Mouse (Mus musculus): ENCODE data around the gene Krt17.
"Not testable (repeated sequence)": the region's sequence is repeated elsewhere in the genome, so short reads cannot be mapped to it uniquely, and the experiment has no call there.

The Krt17 gene

DNA sequence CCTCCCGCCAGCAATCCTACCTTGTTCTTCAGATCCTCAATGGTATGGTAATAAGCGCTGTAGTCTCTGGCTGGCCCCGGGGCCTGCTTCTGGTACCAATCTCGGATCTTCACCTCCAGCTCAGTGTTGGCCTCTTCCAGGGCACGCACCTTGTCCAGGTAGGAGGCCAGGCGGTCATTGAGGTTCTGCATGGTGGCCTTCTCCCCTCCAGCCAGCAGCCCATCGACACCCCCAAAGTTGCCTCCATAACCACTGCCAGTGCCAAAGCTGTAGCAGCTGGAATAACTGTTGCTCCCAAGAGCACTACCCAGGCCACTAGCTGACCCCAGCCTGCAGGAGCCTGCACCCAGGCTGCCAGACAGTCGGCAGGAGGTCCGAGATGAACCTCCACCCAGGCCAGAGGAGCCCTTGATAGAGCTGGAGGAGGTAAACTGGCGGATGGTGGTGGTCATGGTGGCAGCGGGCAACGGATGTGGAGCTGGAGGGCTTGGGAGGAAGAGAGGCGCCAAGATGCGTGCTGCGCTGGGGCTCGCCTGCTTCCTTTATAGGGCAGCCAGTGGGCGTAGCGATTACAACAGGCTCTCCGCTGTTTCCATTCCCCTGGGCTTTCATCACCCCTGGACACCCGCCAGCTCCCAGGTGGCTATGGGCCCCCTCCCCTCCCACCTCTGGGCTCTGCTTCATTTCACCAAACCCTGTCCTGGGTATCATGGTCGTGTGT lies at the start of gene Krt17:
Gene Krt17, minus strand, starts transcription at position 516 of the 721 bp plus-strand sequence.
- no peak for DNase-seq

DNA sequence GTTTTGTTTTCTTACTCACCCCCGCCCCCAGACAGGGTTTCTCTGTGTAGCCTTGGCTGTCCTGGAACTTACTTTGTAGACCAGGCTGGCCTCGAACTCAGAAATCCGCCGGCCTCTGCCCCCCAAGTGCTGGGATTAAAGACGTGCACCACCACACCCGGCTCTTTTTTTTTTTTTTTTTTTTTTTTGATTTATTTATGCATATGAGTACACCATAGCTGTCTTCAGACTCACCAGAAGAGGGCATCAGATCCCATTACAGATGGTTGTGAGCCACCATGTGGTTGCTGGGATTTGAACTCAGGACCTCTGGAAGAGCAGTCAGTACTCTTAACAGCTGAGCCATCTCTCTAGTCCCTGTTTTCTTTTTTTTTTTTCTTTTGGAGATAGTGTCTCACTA lies 47.8 kb upstream of the Krt17 start:
- not testable (repeated sequence) for DNase-seq

DNA sequence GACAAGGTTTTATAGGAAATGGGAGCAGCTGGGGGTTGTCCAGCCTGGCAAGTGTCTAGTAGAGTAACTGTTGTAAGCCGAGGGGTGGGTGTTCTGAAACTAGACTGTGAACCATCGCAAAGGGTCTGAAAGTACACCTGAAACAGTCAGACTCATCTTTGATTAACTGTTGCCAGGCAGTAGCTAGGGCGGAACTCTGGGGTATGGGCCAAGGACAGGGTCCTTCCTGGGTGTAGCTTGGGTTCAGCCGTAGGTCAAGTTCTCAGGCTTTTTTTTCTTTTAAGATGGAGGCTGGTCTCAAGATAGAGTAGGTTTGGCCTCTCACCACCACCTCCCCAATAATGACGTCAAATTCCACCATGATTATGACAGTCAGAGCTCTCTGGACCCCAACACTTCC lies 47.1 kb upstream of the Krt17 start:
- DNase-seq: no peak

DNA sequence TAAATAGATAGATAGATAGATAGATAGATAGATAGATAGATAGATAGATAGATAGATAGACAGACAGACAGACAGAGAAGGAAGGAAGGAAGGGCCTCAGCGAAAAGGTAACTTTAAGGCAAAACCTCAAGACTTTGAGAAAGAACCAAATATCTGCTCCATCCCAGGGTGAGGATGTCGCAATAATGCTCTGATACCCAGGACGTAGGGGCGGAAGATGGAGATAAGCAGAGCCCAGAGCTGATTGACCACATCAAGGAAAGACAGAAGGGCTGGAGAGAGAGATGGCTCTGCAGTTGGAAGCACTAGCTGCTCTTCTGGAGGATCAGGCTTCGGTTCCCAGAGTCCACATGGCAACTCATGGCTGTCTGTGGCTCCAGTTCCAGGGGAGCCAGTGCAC lies 40.5 kb upstream of the Krt17 start:
- no peak for DNase-seq

DNA sequence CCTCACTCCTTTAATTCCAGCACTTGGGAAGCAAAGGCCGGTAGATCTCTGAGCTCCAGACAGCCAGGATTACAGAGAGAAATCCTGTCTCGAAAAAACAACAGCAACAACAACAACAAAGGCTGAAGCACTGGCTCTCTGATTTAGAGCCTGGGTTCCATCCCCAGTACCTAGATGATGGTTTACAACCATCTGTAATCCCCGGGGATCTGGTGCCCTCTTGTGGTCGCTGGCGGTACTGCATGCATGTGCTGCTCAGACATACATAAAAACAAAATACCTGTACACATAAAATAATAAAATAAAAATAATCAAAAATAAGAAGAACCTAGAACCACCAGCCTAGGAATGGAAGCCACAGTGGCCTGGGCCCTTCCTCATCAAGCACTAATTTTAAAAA lies 39.5 kb upstream of the Krt17 start:
- peak; percentile 53 for DNase-seq

DNA sequence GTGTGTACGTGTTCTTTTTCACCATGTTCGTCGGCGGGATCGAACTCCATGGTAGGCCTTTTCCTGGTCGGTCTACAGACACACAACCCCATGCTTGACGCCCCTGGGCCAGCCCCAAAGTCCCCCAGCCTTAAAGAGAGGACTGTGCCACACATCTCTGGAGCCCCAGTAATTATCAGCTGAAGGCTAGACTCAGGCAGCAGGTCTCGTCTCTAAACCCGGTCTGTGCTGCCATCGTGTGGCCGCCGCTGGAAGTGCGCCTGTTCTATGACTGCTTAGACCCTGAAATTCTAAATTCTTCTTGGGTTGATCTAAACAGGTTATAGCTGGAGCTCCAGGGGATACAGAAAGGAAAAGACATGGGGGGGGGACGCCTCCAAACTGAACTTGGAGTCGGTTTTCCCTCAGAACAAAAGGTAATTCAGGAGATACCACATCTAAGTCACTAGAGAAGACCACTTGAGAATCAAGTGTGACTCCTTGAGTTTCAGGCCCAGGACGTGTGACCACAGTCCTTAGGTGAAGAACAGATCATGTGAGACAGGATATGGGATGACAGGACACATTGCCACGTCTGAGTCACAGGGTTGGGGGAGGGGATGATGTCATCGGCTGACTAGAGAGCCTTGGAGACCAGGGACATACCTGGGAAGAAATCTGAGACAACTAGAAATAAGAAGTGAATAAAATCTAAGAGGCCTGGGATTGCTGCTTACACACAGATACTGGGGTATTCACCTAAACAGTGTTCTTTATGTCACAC lies 37.6 kb upstream of the Krt17 start:
- peak; percentile 71 for DNase-seq

DNA sequence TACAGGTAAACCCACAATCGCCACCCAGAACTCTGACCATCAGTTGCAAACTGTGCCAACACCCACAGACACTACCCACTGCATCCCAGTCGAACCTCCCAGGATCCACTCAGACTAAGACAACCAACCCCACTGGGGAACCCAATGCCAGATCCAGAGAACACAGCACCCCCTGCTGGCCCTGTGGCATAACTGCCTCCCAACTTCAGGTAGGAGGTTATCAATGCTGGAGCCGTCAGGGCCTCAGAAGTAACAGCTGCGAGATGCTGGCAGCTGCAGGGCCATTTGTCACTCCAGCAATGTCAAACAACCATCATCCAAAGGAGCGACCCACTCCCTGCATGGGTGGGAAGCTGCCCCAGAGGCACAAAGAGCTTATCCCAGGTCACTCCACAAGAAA lies 37.0 kb upstream of the Krt17 start:
- DNase-seq: no peak

DNA sequence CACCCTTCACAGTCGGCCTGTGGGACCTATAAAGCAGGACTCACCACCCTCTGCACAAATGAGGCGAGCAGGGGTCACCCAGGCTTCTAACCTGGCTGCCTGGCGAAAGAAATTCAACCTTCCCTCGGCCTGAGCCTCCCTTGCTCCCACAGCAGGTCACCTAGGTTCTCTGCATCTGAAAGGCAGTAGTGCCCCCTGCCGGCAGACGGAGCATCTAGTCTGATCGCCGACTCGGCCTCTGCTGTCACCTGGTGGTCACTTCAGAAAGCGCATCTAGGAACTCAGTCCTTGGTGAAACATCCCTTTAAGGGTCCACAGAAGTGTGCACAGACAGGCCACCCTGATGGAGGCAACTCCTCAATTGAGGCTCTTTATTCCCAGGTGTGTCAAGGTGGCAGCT lies 34.5 kb upstream of the Krt17 start:
- DNase-seq: peak; percentile 55

DNA sequence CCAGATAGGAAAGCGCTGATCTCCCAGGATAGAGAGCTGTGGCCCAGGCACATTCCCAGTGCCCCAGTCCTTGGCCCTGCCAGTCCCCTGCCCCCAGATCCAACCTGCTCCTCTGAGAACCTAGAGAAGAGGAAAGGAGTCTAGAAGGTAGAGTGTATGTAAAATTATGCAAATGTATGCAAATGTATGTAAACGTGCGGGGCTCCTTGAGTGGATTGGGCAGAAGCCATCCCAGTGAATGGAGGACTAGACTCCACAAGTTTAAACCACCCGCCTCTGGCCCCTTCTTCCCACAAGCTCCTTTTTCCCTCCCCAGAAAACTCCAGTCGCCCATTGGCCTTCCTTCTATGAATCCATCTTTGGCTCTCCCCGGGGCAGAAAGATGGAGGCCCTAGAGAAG lies 32.1 kb upstream of the Krt17 start:
- no peak for DNase-seq

DNA sequence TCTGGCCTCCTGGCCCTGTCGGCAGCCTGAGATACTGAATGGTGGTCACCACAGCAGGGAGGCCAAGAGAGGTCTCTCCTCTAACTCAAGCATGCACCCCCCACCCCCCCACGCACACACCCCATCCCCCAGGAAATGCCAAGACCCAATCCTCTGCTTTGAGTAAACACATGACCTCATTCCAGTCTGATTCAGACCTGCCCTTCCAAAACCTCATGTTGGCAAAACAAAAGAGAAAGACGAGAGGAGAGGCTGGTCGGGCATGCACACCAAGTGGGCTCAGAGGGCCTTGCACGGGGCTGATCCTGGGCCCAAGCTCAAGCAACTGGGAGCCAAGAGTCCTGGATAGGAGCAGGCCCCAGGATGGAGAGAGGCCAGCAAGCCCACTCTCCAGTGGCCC lies 29.4 kb upstream of the Krt17 start:
- no peak for DNase-seq

DNA sequence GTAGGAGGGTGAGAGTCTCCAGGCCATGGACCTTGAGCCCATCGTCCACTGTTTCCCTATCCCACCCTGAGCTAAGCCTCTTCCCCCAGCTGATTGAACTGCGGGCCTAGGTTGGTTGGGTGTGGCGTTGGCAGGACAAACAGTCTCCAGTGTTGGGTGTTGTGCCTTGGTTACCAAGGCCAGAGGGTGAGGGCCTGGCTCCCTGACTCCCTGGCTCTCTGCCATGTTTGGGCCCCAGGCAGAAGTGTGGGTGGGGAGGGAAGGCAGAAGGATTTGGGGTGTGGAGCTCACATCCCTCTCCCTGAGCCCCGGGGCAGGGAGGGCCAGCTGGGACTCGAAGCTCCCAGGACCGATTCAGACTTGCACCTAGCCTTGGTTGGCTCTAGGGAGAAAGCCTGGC lies 28.1 kb upstream of the Krt17 start:
- DNase-seq: no peak

DNA sequence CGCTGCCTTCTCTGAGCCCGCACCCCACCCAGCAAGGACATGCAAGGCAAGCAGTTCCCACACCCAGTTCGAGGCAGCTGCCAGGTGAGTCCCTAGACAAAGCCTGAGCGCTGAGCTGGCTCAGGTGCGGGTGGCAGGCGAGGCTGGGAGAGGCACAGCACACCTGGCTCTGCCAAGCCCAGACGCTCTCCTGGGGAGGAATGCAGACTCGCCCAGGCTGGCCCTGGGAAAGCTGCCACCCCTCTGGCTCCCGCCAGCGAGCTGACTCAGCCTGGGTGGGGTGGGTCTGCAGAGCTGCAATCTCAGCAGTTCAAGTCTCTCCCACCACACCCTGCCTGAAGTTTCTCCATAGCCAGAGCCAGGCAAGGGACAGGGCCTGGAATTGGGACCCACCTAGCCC lies 26.2 kb upstream of the Krt17 start:
- DNase-seq: no peak

DNA sequence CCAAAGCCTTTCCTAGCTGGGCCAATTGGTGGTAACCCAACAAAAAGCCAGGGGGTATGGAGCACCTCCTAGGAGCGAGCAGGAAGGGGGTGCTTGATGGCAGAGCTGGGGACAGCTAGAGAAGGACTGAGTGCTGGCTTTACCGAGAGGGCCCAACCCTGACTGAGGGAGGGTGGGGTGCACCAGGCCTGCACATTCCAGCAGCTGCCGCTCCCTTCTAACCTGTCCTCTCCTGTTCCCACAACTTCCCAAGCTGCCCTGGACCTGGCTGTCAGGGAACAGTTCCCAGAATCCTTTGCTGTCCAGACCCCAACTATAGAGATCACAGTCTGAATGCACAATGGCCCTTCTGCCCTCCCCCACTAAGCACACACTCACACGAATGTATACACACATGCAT lies 24.2 kb upstream of the Krt17 start:
- no peak for DNase-seq

DNA sequence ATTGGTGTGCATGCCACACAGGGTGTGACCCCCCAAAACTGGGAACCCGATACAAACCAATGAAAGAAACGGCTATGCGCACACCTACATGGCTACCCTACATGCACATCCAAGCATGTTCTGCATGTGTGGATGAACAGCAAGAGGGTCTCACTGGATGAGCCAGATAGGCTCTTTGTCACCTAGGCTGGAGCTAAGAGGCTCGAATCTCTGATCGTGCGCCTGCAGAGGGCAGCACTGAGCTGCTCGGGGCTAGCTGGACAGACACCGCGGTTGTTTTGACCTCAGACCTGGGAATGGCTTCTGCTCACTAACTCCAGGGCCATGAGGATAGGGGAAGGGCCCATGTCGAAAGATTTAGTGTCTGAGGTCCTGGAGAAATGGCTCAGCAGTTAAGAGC lies 21.7 kb upstream of the Krt17 start:
- peak; percentile 45 for DNase-seq

DNA sequence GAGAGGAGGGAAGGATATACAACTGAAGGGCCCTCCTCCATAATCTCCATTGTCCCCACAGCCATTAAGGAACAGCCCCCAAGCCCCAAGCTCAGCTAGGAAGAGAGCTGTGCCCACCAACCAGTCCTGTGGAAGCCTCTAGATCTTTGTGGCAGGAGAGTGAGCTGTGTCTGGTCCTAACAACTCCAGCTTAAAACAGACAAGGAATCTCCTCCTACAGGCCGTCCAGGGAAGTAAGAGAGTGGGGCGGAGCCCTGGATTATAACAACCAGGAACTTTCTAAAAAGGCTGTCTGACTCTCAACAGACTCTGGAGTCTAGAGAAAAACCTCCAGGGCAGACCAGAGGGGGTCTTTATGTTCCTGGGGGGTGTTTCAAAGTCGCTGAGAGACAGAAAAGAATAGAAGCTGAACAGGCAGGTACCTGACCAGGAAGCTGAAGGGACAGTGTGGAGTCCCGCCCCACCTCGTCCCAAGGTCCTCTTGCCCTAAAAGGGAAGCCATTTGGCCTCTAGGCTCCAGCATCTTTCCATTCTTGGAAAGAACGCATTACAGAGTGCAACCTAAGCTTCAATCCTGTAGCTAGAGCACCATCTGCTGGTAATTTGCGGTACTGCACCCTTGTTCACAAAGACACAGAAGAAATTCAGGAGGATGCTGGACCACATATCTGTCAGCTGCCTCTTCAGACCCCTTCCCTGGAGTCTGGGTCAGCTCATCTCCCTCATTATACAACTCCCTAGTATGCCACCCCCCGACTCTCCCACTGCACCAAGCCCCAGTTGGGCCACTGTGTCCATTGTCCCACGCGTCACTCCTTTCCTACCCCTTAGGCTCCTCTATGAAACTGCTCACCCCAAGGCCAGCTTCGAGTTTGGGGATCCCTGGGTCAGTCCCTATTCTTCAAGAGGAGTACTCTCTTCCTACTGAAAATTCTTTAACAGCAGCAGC lies 21.0 kb upstream of the Krt17 start:
- peak; percentile 68 for DNase-seq

DNA sequence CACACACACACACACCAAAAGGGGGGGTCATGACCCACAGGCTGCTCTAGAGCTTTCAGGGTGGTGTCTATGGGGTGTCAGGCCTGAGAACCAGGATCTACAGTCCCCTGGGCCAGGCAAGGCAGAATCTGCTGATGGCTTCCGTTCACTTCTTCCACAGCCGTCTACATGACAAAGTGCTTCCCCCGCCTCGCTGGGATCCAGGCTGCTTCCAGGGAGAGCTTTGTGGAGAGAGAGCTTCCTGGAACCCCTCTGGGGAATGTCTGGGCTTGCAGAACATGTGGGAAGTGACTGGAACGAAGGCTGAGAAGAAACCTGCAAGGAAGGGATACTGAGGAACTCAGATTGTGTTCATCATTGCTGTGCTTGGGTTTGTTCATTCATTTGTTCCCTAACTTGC lies 17.9 kb upstream of the Krt17 start:
- DNase-seq: no peak

DNA sequence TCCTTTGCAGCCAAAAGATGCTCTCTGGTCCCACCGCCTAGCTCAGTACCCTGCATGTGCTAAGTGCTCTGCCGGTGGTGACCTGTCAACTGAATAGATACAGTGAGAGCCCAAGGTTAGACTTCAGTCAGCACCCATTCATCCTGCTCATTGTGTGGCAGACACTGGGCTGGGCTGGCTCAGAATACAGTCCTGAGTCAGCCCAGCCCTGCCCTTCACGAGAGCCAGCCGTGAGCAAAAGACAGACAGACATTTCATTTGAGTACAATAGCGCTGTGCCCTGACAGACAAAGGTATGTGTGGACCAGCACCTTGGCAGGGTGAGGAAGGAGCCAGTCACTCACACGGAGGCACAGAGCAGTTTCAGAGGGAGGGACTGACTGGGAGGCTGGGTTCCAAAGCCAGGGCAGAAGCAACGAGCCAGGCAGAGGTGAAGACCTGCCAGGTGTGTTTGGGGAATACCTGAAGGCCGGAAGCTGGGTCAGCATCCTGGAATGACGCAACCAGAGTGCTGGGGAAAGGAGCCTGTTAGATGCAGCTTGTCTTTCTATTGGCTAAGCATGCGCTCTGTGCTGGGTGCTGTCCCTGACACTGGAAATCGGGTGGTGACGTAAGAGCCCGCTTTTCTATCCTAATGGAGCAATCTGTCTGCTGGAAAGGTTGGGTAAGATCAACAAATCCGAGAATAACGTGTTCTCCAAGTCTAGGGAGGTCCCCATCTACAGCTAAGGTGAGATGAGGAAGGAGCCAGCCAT lies 17.1 kb upstream of the Krt17 start:
- no peak for DNase-seq

DNA sequence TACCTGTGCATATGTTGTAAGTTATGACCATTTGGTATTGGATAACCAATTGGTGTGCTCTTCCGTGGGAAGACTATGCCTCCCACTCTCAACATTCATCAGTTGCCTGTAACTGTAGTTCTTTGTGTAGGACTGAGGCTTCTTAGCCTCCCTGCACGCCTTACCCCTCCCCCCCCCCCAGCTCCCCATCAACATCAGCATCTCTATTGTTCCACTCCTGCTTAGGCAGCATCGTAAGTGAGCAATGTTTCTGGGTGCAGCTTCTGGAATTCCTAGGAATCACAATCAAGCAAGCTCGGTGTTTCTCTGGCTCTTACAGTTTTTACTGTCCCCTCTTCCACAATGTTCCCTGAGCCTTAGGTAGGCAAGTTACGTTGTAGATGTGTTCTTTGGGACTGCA lies 14.6 kb upstream of the Krt17 start:
- no peak for DNase-seq

DNA sequence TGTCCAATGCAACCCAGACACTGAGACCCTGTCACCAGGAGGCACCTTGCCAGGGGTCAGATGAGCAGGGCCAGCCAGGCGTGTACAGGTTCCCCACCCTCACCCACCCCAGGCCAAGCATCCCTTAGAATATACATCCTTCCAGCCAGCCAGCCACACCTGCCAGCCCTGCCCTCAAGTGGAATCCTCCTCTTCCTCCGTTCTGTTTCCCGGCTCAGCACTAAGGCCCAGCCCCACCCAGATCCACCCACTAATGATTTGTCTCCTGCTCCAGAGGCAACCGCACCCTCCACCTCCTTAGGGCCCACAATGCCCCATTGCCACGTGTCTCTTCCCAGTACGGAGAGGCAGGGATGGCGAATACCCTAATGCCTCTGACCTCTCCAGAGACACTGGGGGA lies 13.9 kb upstream of the Krt17 start:
- DNase-seq: no peak

DNA sequence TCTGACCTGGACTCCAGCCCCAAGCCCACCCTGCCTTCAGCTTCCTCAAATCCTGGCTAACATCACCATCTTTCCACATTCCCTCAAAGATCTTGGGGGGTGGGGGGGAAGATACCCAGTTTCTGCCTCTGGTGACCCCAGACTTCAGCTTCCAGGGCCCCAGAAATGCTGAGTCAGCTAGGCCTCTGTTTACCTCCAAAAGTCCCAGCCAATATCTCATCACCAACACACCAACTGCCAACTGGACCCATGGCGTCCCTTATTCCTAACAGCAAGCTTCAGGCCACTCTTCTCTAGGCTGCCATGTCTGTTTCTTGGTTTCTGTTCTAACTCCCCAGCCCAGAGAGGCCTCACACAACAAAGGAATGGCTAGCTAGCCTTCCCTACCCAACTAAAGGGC lies 11.0 kb upstream of the Krt17 start:
- no peak for DNase-seq

DNA sequence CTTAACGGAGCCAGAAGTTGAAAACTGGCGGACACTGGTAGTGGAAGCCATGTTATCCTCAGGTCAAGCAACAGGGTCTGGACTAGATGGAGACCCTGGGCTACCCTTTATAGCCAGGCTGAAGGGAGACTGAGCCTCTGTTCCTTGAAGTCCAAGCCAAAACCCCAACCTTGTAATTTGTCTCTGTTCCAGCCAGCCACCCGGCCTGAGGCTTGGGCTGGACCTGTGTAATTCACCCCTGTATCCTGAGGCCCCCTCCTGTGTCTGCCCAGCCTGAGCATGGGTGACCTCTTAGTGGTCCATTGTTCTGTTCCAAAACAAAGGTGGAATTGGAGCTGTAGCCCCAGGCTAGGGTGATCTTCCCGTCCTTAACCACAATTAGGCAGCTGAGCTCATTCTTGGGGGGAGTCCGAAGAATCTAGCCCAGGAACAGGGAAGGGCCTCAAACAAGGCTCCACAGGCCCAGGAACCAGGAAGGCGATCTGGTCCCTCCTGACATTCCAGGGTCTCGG lies 9.0 kb upstream of the Krt17 start, which contains the start of gene Krt42:
Gene Krt42, minus strand, starts transcription at position 51 of the 512 bp plus-strand sequence.
- DNase-seq: no peak

Data from cerebellum, adult 11 months (tissue).